ENCODE assay signal across 11 mouse cellular contexts in genomic region chr12:108869575-108869974, GRCm38 (mm10). TPM values are rescaled to one million over a fixed set of nuclear protein-coding genes. Genes with fewer than 3 reads are reported as not detected.
DNase-seq lines count a peak whose midpoint lies in the region; ATAC-seq and TF ChIP-seq lines count a peak whose summit lies in the region.
"Had no signal": no experiment of that assay in that cellular context is flagged by ENCODE, and none has a peak within 500 bp of the region (broad histone marks: within the 10 kb centered on the region; RNA-seq: fewer than 3 reads in every experiment).

No protein-coding gene starts in this region.

- H3K9ac ChIP-seq in kidney, embryonic 14.5 days (ENCODE audit: low read depth, low read length), result no peak overlapping the region
- H3K9ac ChIP-seq in hindbrain, embryonic 13.5 days, result no peak overlapping the region
- H3K9ac ChIP-seq: embryonic facial prominence, embryonic 12.5 days; midbrain, embryonic 12.5 days had no signal

- H3K4me2 ChIP-seq in kidney, embryonic 14.5 days (replicated peaks; ENCODE audit: low read depth, low read length), result no peak overlapping the region
- H3K4me2 ChIP-seq in hindbrain, embryonic 13.5 days, result no peak overlapping the region
- H3K4me2 ChIP-seq: embryonic facial prominence, embryonic 12.5 days; midbrain, embryonic 12.5 days had no signal

- no peak for TF ChIP-seq POLR2A in kidney, adult 2 months (IDR thresholded peaks at IDR 0.05; ENCODE audit: low read depth, low read length)
- TF ChIP-seq POLR2A in cortical plate, adult 2 months (IDR thresholded peaks at IDR 0.05; ENCODE audit: extremely low read depth, insufficient read depth, low read length), result no peak

- H3K27ac ChIP-seq in kidney, adult 2 months (ENCODE audit: insufficient read depth, low read depth, low read length), result no peak overlapping the region
- H3K27ac ChIP-seq in kidney, embryonic 14.5 days (ENCODE audit: low read depth, low read length), result no peak overlapping the region
- no peak overlapping the region for H3K27ac ChIP-seq in cortical plate, adult 2 months (ENCODE audit: insufficient read depth, low read length)
- no peak overlapping the region for H3K27ac ChIP-seq in hindbrain, embryonic 13.5 days
- H3K27ac ChIP-seq: embryonic facial prominence, embryonic 12.5 days; midbrain, embryonic 12.5 days had no signal

- H3K27me3 ChIP-seq in kidney, adult 2 months (replicated peaks; ENCODE audit: control insufficient read depth, insufficient read depth, low read length), result no peaks in the 10 kb centered on the region
- no peaks in the 10 kb centered on the region for H3K27me3 ChIP-seq in kidney, embryonic 14.5 days (ENCODE audit: control insufficient read depth, insufficient read depth, low read length)
- H3K27me3 ChIP-seq in hindbrain, embryonic 13.5 days, result no peaks in the 10 kb centered on the region
- H3K27me3 ChIP-seq: embryonic facial prominence, embryonic 12.5 days; midbrain, embryonic 12.5 days had no signal

- peaks cover 4% of the 10 kb centered on the region for H3K36me3 ChIP-seq in kidney, adult 2 months (ENCODE audit: control insufficient read depth, insufficient read depth, low read length)
- H3K36me3 ChIP-seq in kidney, embryonic 14.5 days (ENCODE audit: control insufficient read depth, insufficient read depth, low read length), result peaks cover 70% of the 10 kb centered on the region
- H3K36me3 ChIP-seq in hindbrain, embryonic 13.5 days, result peaks cover 94% of the 10 kb centered on the region

- no peaks in the 10 kb centered on the region for H3K4me1 ChIP-seq in kidney, adult 2 months (ENCODE audit: control insufficient read depth, insufficient read depth, low read length)
- H3K4me1 ChIP-seq in kidney, embryonic 14.5 days (ENCODE audit: control insufficient read depth, insufficient read depth, low read length), result no peaks in the 10 kb centered on the region
- no peaks in the 10 kb centered on the region for H3K4me1 ChIP-seq in cortical plate, adult 2 months (ENCODE audit: control insufficient read depth, insufficient read depth, low read length)
- no peaks in the 10 kb centered on the region for H3K4me1 ChIP-seq in hindbrain, embryonic 13.5 days (replicated peaks)
- H3K4me1 ChIP-seq: embryonic facial prominence, embryonic 12.5 days; midbrain, embryonic 12.5 days had no signal

- no peak for DNase-seq in kidney, adult 2 months
- DNase-seq in 3T3-L1 (ENCODE audit: low read depth, low spot score) (peak; percentile 57), A20 (ENCODE audit: low read depth, low spot score) (peak; percentile 25)
- no peak for DNase-seq in spleen, postnatal 4 days (ENCODE audit: low spot score in 2 of 2)
- no peak for DNase-seq in gastrocnemius, adult 8-10 months (ENCODE audit: low spot score in 2 of 2)
- DNase-seq: right cerebral cortex, adult 18-20 months had no signal

- WGBS in kidney, adult 2 months, result 85% methylated on average over 2 of the region's 2 CpGs
- WGBS in kidney, embryonic 14.5 days, result 75% methylated on average over 2 of the region's 2 CpGs
- WGBS in hindbrain, embryonic 13.5 days, result 88% methylated on average over 2 of the region's 2 CpGs

- TF ChIP-seq CTCF in kidney, adult 2 months (conservative IDR thresholded peaks at IDR 0.05; ENCODE audit: insufficient read depth, insufficient read length, low read depth, low read length), result peak; percentile 42
- TF ChIP-seq CTCF in cortical plate, adult 2 months (IDR thresholded peaks at IDR 0.05; ENCODE audit: extremely low read depth, insufficient read depth, low read length), result peak; percentile 15; the same call in 1 of the 2 replicates

- no peaks in the 10 kb centered on the region for H3K9me3 ChIP-seq in kidney, embryonic 14.5 days (ENCODE audit: control insufficient read depth, low read length)
- no peaks in the 10 kb centered on the region for H3K9me3 ChIP-seq in hindbrain, embryonic 13.5 days
- H3K9me3 ChIP-seq: embryonic facial prominence, embryonic 12.5 days; midbrain, embryonic 12.5 days had no signal

- H3K4me3 ChIP-seq in kidney, adult 2 months (ENCODE audit: insufficient read depth, low read depth, low read length), result no peak overlapping the region
- H3K4me3 ChIP-seq in kidney, embryonic 14.5 days (ENCODE audit: low read length), result no peak overlapping the region
- H3K4me3 ChIP-seq in cortical plate, adult 2 months (ENCODE audit: insufficient read depth, low read length), result no peak overlapping the region
- H3K4me3 ChIP-seq in hindbrain, embryonic 13.5 days, result no peak overlapping the region
- H3K4me3 ChIP-seq: embryonic facial prominence, embryonic 12.5 days; midbrain, embryonic 12.5 days had no signal

- ATAC-seq in kidney, embryonic 14.5 days (ENCODE audit: low FRiP score, low TSS enrichment), result no peak
- no peak for ATAC-seq in hindbrain, embryonic 13.5 days (ENCODE audit: low FRiP score)

RNA-seq across cellular contexts. Expression of gene Wdr25, which starts 23.9 kb away (rescaled TPM):
- 19.5 and 21.3 TPM in 2 replicates for polyA plus RNA-seq in kidney, adult 2 months (2012; rRNA removed)
- polyA plus RNA-seq in kidney, embryonic 14.5 days (2014; fragmentation: Nextera tagmentation; extraction: Ambion mirVana), result 3.4 and 6.0 TPM in 2 replicates
- polyA plus RNA-seq in cortical plate, adult 2 months (2012; rRNA removed), result 13.6 and 15.5 TPM in 2 replicates
- 6.6 and 8.5 TPM in 2 replicates for polyA plus RNA-seq in hindbrain, embryonic 13.5 days (2015; fragmentation: Nextera tagmentation; extraction: Ambion mirVana)
- 1 to 10 TPM; 3.7 to 4.8 (median 4.6) TPM for total RNA-seq in gastrocnemius, adult 8-10 months (2022)

RNA-seq across cellular contexts. Expression of gene Wars, which starts 24.4 kb away (rescaled TPM):
- polyA plus RNA-seq in kidney, adult 2 months (2012; rRNA removed), result 54.4 and 57.2 TPM in 2 replicates
- polyA plus RNA-seq in kidney, embryonic 14.5 days (2014; fragmentation: Nextera tagmentation; extraction: Ambion mirVana), result 62.4 and 107 TPM in 2 replicates
- polyA plus RNA-seq in cortical plate, adult 2 months (2012; rRNA removed), result 98.2 and 103 TPM in 2 replicates
- 102 and 106 TPM in 2 replicates for polyA plus RNA-seq in hindbrain, embryonic 13.5 days (2015; fragmentation: Nextera tagmentation; extraction: Ambion mirVana)
- 10 to 100 TPM; 26.4 to 28.7 (median 28.0) TPM for total RNA-seq in gastrocnemius, adult 8-10 months (2022)

RNA-seq across cellular contexts. Expression of gene Slc25a47, which starts 33.7 kb away (rescaled TPM):
- polyA plus RNA-seq in kidney, adult 2 months (2012; rRNA removed), result 7.0 and 9.2 TPM in 2 replicates
- 7.6 and 9.0 TPM in 2 replicates for polyA plus RNA-seq in kidney, embryonic 14.5 days (2014; fragmentation: Nextera tagmentation; extraction: Ambion mirVana)
- polyA plus RNA-seq in cortical plate, adult 2 months (2012; rRNA removed), result 8.5 and 9.2 TPM in 2 replicates
- polyA plus RNA-seq in hindbrain, embryonic 13.5 days (2015; fragmentation: Nextera tagmentation; extraction: Ambion mirVana), result 9.8 and 10.8 TPM in 2 replicates
- total RNA-seq in gastrocnemius, adult 8-10 months (2022), result 1 to 10 TPM; 4.0 to 7.5 (median 5.8) TPM

RNA-seq across cellular contexts. Expression of gene Slc25a29, which starts 33.9 kb away (rescaled TPM):
- polyA plus RNA-seq in kidney, adult 2 months (2012; rRNA removed), result 12.7 and 14.3 TPM in 2 replicates
- 7.5 and 9.0 TPM in 2 replicates for polyA plus RNA-seq in kidney, embryonic 14.5 days (2014; fragmentation: Nextera tagmentation; extraction: Ambion mirVana)
- 17.4 and 18.0 TPM in 2 replicates for polyA plus RNA-seq in cortical plate, adult 2 months (2012; rRNA removed)
- polyA plus RNA-seq in hindbrain, embryonic 13.5 days (2015; fragmentation: Nextera tagmentation; extraction: Ambion mirVana), result 17.8 and 19.2 TPM in 2 replicates
- total RNA-seq in gastrocnemius, adult 8-10 months (2022), result 10 to 100 TPM in 1 of 4 experiments, 1 to 10 TPM in 3; 8.5 to 10.5 (median 8.9) TPM

Comparison
In these comparisons a context has a peak if more than half of its experiments do, and no peak if none do; other contexts are left out.
1. DNase-seq: peak in 3T3-L1 (single experiment) and A20 (single experiment); none in kidney, adult 2 months (single experiment), spleen, postnatal 4 days (0 of 2) and gastrocnemius, adult 8-10 months (0 of 2).